Mouse (Mus musculus) megakaryocyte, adult 5-6 weeks (primary cell): ENCODE results near the gene Cdk11b. TPM values are rescaled to one million over a fixed set of nuclear protein-coding genes. Genes with fewer than 3 reads are reported as not detected.
"Not testable (repeated sequence)": the region's sequence is repeated elsewhere in the genome, so short reads cannot be mapped to it uniquely, and the experiment has no call there.

ENCODE experiments used
- ATAC-seq: 2 replicates; pipeline ENCODE4 v1.8.0; 2016; ENCODE audit warnings: mild to moderate bottlenecking, inconsistent platforms; ENCODE audit not compliant: poor library complexity, severe bottlenecking
- total RNA-seq, 2 experiments: library from RNA; stranded (forward) in 1 of 2; stranded (reverse) in 1 of 2; fragments of 153-499, 151-499 nt in 1 of 2; fragments of 221-1000, 200-1000 nt in 1 of 2; gene quantifications; 2 replicates each; pipeline versions ENCODE4 v1.2.3 to v1.2.4; 2015 to 2017

Gene Cdk11b
- total RNA-seq, 2 experiments from 2014 or later, result 43.2 to 48.1 TPM

DNA sequence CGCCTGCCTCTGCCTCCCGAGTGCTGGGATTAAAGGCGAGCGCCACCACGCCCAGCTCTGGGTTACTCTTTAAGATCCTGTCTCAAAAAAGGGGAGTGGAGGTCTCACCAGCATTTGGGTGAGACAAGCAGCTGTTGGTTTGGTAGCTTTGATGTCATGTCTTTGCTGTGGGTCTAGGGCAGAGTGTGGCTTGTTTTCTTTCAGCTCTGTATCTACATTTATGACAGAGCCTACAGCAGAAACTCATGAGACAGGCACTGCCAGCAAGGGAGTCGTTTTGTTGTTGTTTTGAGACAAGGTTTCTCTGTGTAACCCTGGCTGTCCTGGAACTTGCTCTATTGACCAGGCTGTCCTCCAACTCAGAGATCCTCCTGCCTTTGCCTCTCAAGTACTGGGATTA is 20.9 kb upstream of the Cdk11b start:
- ATAC-seq, result no peak

DNA sequence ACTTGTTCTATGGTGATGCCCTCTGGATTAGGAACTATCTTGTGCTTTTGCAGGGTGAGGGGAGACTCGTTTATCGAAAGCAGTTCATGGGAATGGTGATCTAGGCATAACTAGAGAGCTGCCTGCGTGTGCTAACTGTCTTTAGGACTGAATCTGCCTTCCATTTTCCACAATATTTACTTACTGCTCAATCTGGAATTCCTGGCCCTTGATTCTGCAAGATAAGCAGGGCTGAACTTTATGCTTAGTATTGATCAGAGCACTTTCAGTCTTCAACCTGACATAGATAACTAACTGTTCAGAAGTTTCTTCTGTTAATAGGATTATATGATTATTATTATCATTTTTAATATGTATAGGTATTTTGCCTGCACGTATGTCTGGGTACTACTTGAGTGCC is 19.5 kb upstream of the Cdk11b start:
- ATAC-seq, result no peak

DNA sequence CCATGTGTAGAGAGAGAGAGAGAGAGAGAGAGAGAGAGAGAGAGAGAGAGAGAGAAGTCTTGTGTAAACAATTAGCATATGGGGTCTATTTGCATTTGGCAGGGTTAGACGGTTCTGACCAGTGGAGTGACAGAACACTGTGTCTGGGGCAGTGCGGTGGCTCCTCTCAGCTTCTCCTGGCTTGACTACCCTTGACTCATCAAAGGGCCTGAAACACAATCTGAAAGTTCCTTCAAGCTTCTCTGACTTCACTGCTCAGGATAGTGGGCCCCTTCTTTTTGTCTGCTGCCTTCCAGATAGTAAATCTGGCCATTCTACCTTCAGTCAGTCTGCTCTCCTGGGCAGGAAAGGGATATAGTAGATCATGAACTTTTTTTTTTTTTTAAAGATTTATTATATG is 17.8 kb upstream of the Cdk11b start:
- ATAC-seq, result no peak

DNA sequence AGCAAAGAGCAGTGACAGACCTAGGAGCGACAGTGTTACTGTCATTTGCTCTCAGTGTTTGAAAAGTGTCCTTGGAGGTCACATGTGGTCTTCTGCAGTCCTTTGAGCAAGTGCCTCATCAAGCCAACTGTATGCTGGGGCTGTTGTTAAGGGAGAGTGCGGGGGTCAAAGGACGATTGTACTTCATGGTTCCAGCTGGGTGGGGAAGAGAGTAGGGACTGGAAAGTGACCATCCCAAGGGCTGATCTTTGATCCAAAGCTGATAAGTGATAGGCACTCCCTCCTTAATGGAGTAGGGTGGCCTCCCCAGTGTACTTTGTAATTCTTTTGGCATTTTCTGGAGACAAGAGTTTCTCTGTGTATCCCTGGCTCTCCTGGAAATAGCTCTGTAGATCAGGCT is 12.8 kb upstream of the Cdk11b start:
- ATAC-seq, result no peak

DNA sequence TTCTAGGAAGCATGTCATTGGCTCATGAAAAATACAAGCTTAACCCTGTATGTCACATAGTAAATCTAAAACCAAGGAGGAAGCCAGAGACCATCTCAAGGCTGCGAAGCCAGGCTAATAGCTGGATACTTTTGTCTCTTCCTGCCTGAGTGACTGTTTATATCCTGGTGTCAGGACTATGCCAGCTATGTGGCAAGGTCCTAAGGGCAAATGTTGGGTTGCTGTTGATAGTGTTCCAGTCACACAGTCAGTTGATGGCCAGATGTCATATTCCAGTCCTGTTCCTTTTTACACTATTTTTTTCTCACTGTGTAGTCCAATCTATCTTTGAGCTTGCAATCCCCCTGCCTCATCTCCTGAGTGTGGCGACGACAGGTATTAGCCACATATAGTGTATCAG is 11.4 kb upstream of the Cdk11b start:
- no peak for ATAC-seq

DNA sequence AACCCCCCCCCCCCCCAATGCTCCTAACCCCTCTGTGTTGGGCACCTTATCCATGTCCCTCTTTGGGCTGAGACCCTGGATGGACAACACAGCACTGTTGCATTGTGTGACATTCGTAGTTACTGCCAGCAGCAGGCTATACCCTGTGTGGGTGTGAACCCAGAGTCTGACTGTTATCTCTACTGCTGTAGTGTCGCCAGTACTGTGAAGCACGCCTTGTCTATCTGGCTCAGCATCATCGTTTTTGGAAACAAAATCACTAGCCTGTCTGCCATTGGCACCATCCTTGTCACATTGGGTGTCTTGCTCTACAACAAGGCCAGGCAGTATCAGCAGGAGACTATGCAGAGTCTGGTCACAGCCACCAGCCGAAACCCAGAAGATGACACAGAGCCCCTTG is 6.3 kb upstream of the Cdk11b start:
- ATAC-seq, result no peak

DNA sequence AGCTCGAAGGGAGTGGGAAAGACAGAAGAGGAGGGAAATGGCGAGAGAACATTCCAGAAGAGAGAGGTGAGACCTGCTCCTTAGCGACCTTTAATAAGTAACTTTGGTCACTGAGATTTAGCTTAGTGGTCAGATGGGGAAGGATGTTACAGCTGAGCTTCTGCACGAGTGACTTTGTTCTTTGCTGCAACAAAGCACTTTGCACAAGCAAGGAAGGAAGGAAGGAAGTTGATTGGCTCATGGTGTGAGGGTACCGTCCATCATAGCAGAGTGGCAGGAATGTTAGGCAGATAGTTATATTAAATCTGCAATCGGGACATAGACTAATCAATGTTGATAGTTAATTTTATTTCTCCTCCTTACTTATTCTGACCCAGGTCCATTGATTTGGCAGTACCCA is 5.6 kb downstream of the Cdk11b start:
- peak; percentile 97 for ATAC-seq

DNA sequence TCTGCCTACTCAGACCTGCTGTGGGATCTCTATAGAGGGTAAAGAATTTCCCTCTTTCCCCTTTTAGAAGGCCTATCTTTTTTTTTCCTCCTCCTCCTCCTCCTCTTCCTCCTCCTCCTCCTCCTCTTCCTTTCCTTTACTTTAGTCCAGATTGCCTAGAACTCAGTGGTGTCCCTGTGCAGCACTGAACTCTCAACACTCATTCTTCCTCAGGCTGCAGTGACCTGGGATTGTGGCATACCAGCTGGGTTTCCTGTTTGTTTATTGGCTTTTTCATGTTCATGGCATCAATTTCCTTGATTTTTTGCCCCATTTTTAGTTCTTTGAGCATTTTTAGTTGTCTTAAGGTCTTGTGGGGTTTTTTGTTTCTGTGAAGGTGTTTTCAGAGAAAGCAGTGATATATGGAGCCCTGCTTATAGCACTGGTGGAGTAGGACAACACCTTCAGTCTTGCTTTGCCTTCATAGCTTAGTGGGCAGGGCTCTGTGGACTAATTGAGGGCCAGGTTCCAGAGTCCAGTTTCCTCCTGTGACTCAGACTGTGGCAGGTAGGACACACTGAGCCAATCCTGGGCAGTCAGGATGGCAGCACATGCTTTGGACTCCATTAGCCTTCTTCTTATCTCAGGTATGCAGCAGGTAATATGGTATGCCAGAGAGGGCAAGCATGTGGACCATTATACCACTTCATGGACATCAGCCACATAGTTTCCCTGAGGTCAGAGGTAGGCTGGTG is 11.3 kb downstream of the Cdk11b start:
- ATAC-seq, result no peak

DNA sequence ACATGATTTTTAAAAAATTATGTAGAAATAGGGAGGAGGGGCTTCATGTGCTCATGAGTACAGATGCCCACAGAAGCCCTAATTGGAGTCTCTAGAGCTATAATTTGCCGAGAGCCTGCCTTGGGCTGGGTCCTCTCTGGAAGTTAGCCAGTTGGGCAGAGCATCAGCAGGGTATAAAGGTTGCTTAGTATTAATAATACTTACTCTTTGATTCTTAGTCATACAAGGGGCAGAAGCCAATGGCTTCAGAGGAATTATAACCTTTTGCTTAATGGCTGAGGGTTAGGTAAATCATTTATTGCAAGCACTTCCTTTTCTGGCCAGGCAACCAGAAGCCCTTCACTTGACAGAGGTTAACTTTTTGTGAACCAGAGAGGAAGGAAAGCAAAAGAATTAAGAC is 18.9 kb downstream of the Cdk11b start:
- ATAC-seq, result no peak

DNA sequence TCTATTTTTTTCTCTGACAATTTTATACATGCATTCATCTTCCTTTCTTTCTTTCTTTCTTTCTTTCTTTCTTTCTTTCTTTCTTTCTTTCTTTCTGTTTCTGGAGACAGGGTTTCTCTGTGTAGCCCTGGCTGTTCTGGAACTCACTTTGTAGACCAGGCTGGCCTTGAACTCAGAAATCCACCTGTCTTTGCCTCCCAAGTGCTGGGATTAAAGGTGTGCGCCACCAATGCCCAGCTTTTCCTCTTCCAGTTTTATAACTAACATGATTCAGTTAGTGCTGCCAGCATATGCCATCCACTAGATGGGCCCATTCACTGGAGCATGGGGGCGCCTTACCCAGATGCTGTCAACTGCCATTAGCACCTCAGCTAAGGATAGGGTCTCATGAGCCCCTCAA is 20.7 kb downstream of the Cdk11b start, which contains the start of gene Gm10563:
Gm10563 (minus strand) TSS at position 101 of the 400 bp plus-strand sequence.
- not testable (repeated sequence) for ATAC-seq

DNA sequence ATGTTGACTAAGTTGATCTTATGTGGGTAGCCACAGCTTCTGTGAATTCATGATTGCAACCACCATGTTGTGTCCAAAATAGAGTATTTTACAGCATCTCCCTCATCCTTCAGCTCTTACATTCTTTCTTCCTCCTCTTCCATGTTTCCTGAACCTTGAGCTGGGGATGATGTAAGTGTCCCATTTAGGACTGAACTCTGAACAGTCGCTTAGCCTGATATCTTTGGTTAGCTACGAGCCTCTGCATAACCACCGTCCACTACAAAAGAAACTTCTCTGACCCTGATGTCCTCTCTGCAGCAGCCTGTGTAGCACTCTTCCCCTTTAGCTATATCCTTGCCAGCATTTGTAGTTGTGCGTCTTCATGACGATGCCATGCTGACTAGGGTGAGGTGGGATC is 21.1 kb downstream of the Cdk11b start:
- no peak for ATAC-seq

DNA sequence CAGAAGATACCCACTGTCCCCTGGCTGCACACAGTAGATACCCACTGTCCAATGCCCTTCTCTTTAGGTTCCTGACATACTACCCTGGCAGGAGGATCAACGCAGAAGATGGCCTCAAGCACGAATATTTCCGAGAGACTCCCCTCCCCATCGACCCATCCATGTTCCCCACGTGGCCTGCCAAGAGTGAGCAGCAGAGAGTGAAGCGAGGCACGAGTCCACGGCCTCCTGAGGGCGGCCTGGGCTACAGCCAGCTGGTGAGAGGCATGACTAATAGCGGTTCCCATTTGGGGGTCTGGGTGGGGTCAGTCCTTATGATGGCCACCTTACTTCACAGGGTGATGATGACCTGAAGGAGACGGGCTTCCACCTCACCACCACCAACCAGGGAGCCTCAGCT is 24.7 kb downstream of the Cdk11b start:
- no peak for ATAC-seq

DNA sequence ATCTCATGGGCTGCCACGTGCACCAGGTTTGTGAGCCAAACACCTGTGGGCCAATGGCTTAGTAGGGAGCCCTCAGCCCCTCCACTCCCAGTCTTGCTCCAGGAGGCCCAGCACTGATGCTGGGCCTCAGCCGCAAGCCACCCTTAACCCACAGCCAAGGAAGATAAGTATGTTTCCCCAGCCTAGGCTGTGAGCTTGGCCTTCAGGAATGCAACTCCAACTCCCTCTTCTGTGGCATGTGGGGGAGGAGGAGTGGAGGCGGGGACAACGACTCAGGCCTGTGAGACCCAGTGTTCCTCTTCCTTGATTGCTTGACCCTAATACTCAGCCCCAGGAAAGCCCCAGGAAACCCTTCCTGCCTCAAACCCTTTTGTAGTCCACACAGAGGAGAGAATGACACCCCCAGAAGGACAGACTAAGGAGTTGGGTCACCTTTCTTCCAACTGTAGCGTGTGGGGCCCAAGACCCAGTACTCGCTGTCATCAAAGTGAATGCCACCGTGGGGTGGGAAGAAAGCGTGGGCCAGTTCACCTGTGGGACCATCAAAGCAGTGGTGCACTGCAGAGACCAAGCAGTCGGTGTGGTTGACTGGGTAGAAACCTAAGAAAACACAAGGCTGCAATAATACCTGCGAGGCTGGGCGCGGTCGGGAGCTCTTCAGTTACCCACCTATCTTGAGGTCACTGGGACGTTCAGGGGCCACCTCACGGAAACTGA is 27.1 kb downstream of the Cdk11b start:
- ATAC-seq, result no peak

DNA sequence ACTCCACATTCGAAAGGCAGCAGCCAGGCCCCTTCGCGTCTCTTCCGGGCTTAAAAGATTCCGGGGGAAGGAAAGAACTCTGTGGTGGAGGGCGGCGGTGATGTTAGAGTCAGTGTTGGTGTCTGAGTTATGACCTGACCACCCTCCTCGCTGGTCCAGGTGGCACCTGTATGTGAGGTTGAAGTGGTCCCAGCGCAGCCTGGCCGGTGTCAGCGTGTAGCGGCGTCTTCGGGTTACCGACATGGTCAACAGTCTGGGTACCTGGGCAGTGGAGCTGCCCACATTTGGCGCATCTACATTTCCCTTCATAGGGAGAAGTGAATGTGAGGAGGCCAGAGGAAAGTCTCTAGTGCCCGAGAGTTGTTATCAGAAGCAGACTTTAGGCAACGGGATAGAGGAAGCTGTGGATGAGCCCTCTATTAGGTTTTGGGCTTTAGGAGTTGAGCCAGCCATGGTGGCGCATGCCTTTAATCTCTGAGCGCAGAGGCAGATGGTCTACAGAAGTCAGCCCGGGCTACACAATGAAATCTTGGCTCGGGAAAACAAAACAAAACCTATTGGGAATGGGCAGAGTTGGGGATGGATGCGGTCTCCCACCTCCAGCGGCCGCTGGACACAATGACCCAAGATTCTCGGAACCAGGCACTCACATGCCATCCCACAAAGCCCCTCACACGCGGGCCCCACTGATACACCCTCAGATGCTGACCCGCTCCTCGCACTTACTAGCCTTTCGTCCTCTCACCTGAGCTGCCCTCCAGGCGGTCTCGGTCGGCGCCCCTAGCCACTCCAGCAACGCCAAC is 27.8 kb downstream of the Cdk11b start:
- no peak for ATAC-seq

DNA sequence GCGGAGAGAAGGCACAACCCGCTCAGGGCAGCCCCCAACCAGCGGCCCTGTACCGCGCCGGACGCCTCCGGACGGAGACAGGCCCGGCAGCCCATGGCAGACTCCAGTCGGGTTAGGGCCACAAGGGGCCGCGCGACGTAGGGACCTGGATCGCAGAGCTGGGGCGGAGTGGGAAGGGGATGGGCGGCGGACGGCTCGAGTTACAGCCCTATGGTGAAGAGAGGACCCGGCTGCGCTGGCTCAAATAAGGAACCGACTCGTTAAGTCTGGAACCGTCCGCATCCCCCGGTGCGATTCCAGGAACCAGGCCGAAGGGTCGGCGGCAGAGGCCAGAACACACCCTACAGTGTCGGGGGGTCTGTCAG is 28.4 kb downstream of the Cdk11b start, which contains the start of gene Mmp23:
Mmp23 (minus strand) TSS at position 299 of the 365 bp plus-strand sequence.
- ATAC-seq, result peak; percentile 58

DNA sequence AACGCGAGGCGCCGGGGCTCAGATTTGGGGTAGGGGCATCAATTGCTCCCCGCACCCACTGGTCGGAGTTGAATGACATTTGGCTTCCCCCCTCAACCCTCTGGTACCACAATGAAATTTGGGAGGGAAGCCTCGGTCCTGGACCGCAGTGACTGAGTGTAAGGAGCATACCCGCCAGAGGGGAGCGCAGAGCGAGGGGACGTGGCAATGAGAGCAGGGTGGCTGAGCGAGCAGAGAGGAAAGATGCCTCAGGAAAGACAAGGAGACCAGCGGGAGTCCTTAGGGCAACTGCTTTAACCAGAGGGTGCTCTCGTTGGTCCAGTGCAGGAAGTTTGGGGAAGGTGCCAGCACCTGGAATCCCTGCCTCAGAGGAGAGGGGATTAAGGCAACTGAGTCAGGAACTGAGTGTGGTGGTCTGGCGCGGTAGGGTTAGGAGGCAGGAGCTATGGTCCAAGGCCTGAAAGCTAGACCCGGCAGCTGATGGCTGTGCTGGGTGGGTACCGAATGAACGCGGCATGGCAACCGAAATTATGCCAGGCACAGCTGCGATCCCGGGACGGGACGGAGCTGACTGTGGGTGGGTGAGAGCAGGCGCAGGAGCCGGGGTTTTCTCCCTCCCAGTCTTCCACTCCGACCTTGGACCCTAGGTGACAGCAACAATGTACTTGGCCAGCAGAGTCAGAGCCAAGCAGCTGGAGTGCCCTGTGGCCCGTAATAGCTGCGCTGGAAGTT is 29.0 kb downstream of the Cdk11b start:
- ATAC-seq, result peak; percentile 17; the same call in 1 of the 2 replicates

DNA sequence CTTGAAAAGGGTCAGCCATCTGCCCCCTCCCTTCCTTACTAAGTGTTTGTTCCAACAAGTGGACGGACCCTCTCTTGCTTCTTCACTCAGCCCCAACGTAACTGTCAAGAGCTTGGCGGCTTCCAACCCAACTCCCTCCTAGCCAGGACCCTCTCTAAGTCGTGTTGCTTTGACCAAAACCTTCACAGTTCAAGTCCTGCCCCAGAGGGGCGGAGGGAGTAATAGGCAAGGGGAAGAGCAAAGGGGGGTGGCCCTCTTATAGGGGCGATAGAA is 29.5 kb downstream of the Cdk11b start:
- ATAC-seq, result no peak

DNA sequence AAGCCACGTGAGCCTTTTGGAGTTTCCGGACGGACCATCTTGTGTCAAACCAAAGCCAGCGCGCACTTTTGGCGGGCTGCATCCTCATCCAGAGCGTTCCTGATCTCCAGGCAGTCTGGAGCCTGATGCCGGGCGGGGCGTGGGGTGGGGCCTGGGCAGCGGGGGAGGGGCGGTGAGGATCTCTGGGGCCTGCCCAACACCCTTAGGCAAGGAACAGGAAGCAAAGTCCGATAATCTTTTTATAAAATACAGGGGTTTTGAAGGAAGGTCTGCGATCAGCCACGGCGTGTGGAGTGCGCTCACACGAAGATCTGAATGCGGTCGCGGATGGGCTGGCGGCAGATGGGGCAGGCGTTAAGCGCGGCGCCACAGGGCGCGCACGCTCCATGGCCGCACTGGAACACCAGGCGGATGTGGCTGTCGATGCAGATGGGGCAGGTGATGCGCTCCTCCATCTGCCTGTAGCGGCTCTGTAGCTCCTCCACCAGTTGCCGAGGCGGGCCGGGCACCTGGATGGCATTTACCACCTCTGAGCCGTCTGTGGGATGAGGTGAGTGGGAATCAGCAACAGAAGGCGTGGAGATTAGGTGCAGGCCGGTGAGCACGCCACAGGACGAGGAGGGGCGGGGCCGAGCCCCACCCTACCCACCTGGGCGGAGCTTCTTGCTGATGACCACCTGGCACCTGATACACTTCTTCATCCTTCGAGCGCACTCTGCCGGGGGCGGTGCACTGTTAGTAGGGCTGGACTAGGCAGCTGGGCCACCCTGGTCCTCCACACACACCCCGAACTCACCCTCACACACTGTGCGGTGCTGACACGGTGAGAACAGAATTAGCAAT is 30.0 kb downstream of the Cdk11b start:
- ATAC-seq, result peak; percentile 58

DNA sequence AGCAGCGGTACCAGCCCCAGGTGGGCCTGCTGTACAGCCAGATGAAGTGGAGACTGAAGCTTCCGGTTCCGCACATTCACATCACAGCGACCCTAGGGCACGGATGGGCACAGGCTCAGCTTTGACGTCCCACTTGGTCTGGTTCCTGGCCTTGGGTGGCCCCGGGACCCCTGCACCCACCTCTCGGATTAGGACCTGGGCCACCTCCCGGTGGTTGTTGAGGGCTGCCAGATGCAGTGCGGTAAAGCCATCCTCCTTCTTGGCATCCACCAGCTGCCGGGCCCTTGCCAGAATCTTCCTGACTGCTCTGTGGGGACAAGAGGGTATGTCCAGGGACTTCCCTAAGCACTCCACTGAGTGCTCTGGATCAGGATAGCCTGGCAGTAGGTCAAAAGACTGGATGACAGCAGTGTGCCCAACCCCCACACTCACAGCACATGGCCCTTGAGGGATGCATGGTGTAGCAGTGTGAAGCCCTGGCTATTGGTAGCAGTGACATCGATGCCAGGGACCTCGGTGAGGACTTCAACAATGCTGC is 31.6 kb downstream of the Cdk11b start:
- ATAC-seq, result no peak

DNA sequence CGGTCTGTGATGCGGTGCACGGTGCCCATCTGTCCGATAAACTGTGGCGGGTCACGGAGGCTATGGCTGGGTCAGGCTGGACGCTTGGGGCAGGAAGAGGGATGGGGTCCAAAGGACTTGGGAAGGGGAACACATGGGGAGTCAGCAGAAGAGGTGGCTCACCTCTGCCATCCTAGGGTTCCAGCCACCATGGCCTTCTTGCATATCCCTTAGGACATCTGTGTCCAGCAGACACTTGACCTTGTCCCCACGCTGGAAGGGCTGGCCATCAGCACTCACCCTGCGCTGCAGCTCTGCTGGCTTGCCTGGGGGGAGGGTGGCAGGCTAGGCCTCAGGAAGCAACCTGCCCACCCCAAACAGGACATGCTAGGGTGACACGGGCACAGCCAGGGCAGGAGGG is 34.3 kb downstream of the Cdk11b start:
- no peak for ATAC-seq
